Comparison of ENCODE assay signal across 21 mouse cellular contexts in genomic region chr1:43203282-43203681, GRCm38 (mm10). TPM values are rescaled to one million over a fixed set of nuclear protein-coding genes. Genes with fewer than 3 reads are reported as not detected.
DNase-seq lines count a peak whose midpoint lies in the region; ATAC-seq lines count a peak whose summit lies in the region.
"Had no signal": no experiment of that assay in that cellular context is flagged by ENCODE, and none has a peak within 500 bp of the region (broad histone marks: within the 10 kb centered on the region; RNA-seq: fewer than 3 reads in every experiment).

No protein-coding gene starts in this region.

- no peak overlapping the region for H3K4me3 ChIP-seq in heart, embryonic 15.5 days
- H3K4me3 ChIP-seq in intestine, embryonic 15.5 days (replicated peaks): no peak overlapping the region
- no peak overlapping the region for H3K4me3 ChIP-seq in stomach, embryonic 16.5 days (replicated peaks; ENCODE audit: low read length)
- H3K4me3 ChIP-seq: embryonic facial prominence, embryonic 13.5 days; hindbrain, embryonic 10.5 days; lung, embryonic 15.5 days; midbrain, embryonic 12.5 days; neural tube, embryonic 13.5 days had no signal

- H3K27me3 ChIP-seq in heart, embryonic 15.5 days: no peaks in the 10 kb centered on the region
- no peaks in the 10 kb centered on the region for H3K27me3 ChIP-seq in intestine, embryonic 15.5 days (replicated peaks)
- H3K27me3 ChIP-seq in stomach, embryonic 16.5 days (ENCODE audit: control insufficient read depth, insufficient read depth, low read length): no peaks in the 10 kb centered on the region
- H3K27me3 ChIP-seq: embryonic facial prominence, embryonic 13.5 days; lung, embryonic 15.5 days; midbrain, embryonic 12.5 days; neural tube, embryonic 13.5 days; Patski had no signal

- peak; percentile 51; the same call in 1 of the 2 replicates for ATAC-seq in heart, embryonic 15.5 days (replicated peaks; ENCODE audit: insufficient number of reproducible peaks, insufficient read depth, low FRiP score, low read depth)
- peak; percentile 82 for ATAC-seq in intestine, embryonic 15.5 days
- ATAC-seq in stomach, embryonic 16.5 days (ENCODE audit: insufficient read depth, low FRiP score): peak; percentile 81
- no peak for ATAC-seq in inflammation-experienced regulatory T-cells, adult 6 months
- ATAC-seq: activated CD4-positive, CD25-positive, alpha-beta regulatory T cell, adult 4 months; forebrain, embryonic 16.5 days; hindbrain, postnatal 0 days; Patski had no signal

- H3K36me3 ChIP-seq in heart, embryonic 15.5 days: no peaks in the 10 kb centered on the region
- H3K36me3 ChIP-seq in intestine, embryonic 15.5 days: no peaks in the 10 kb centered on the region
- H3K36me3 ChIP-seq in stomach, embryonic 16.5 days (ENCODE audit: control insufficient read depth, insufficient read depth, low read length): no peaks in the 10 kb centered on the region
- H3K36me3 ChIP-seq: embryonic facial prominence, embryonic 13.5 days; hindbrain, embryonic 10.5 days; lung, embryonic 15.5 days; midbrain, embryonic 12.5 days; neural tube, embryonic 13.5 days had no signal

- peak overlapping the region; percentile 24 for H3K27ac ChIP-seq in heart, embryonic 15.5 days
- no peak overlapping the region for H3K27ac ChIP-seq in intestine, embryonic 15.5 days
- peak overlapping the region; percentile 10; the same call in 1 of the 2 replicates for H3K27ac ChIP-seq in stomach, embryonic 16.5 days (ENCODE audit: low read length)
- H3K27ac ChIP-seq: embryonic facial prominence, embryonic 13.5 days; hindbrain, embryonic 10.5 days; hindbrain, postnatal 0 days; liver, embryonic 14.5 days; lung, embryonic 15.5 days; midbrain, embryonic 12.5 days; neural tube, embryonic 13.5 days had no signal

- H3K4me1 ChIP-seq in heart, embryonic 15.5 days (replicated peaks): peaks cover 27% of the 10 kb centered on the region
- 0 out of 2 replicates have a peak, but pooled peaks cover 2% of the 10 kb centered on the region for H3K4me1 ChIP-seq in intestine, embryonic 15.5 days (replicated peaks)
- H3K4me1 ChIP-seq in stomach, embryonic 16.5 days (ENCODE audit: control insufficient read depth, insufficient read depth, low read length): 0 out of 2 replicates have a peak, but pooled peaks cover 5% of the 10 kb centered on the region
- H3K4me1 ChIP-seq: embryonic facial prominence, embryonic 13.5 days; hindbrain, embryonic 10.5 days; lung, embryonic 15.5 days; midbrain, embryonic 12.5 days; neural tube, embryonic 13.5 days had no signal

- no peak for DNase-seq in heart, adult 9 months (ENCODE audit: low spot score in 2 of 2)
- peak; percentile 15 for DNase-seq in c-Kit-positive CD71-positive TER-119-negative erythroid progenitor cells, embryonic 14.5 days (ENCODE audit: low read depth)
- DNase-seq in T-cell, adult 2 months (ENCODE audit: low spot score): no peak
- DNase-seq: adrenal gland, postnatal 10 days; cerebellum, postnatal 10 days; gastrocnemius, postnatal 25 days; kidney, adult 9 months had no signal

- H3K9ac ChIP-seq in heart, embryonic 15.5 days: no peak overlapping the region
- H3K9ac ChIP-seq in intestine, embryonic 15.5 days: no peak overlapping the region
- no peak overlapping the region for H3K9ac ChIP-seq in stomach, embryonic 16.5 days (ENCODE audit: low read length)
- H3K9ac ChIP-seq: embryonic facial prominence, embryonic 13.5 days; liver, embryonic 14.5 days; lung, embryonic 15.5 days; midbrain, embryonic 12.5 days; neural tube, embryonic 13.5 days had no signal

- no peaks in the 10 kb centered on the region for H3K9me3 ChIP-seq in heart, embryonic 15.5 days (replicated peaks)
- H3K9me3 ChIP-seq in intestine, embryonic 15.5 days: no peaks in the 10 kb centered on the region
- no peaks in the 10 kb centered on the region for H3K9me3 ChIP-seq in stomach, embryonic 16.5 days (replicated peaks; ENCODE audit: control insufficient read depth, low read length)
- H3K9me3 ChIP-seq: embryonic facial prominence, embryonic 13.5 days; hindbrain, embryonic 10.5 days; lung, embryonic 15.5 days; midbrain, embryonic 12.5 days; neural tube, embryonic 13.5 days had no signal

- no peak overlapping the region for H3K4me2 ChIP-seq in heart, embryonic 15.5 days
- no peak overlapping the region for H3K4me2 ChIP-seq in intestine, embryonic 15.5 days (replicated peaks)
- no peak overlapping the region for H3K4me2 ChIP-seq in stomach, embryonic 16.5 days (ENCODE audit: low read depth, low read length)
- H3K4me2 ChIP-seq: embryonic facial prominence, embryonic 13.5 days; lung, embryonic 15.5 days; midbrain, embryonic 12.5 days; neural tube, embryonic 13.5 days had no signal

- 34% methylated on average over 5 of the region's 5 CpGs for WGBS in heart, embryonic 15.5 days
- 20% methylated on average over 5 of the region's 5 CpGs for whole genome bisulfite sequencing in intestine, embryonic 15.5 days
- 19% methylated on average over 5 of the region's 5 CpGs for WGBS in stomach, embryonic 16.5 days

RNA-seq across cellular contexts. Expression of gene Fhl2, which starts 6.5 kb away (rescaled TPM):
- polyA plus RNA-seq in heart, embryonic 15.5 days (2015; fragmentation: Nextera tagmentation; extraction: Ambion mirVana): 298 and 363 TPM in 2 replicates
- 54.5 and 58.0 TPM in 2 replicates for polyA plus RNA-seq in intestine, embryonic 15.5 days (2015; fragmentation: Nextera tagmentation; extraction: Ambion mirVana)
- polyA plus RNA-seq in stomach, embryonic 16.5 days (2015; fragmentation: Nextera tagmentation; extraction: Ambion mirVana): 91.2 and 98.1 TPM in 2 replicates
- 1 to 10 TPM; 1.5 to 5.8 (median 2.8) TPM for polyA plus RNA-seq in inflammation-experienced regulatory T-cells, adult 6 months (2017; shearing (Covaris generic))
